Mouse (Mus musculus) layer of hippocampus, adult 18-20 months (tissue): Measurements from ENCODE around the gene L3mbtl3. TPM values are rescaled to one million over a fixed set of nuclear protein-coding genes. Genes with fewer than 3 reads are reported as not detected.

ENCODE experiments used
- DNase-seq, 2 experiments: peaks; one replicate each; pipeline ENCODE4 v3.0.0; 2022; ENCODE audit warnings: low spot score in 2 of 2
- long read RNA-seq: library from polyadenylated mRNA; stranded (forward); transcript quantifications from one replicate; pipeline ENCODE4 v2.0.0, GENCODE M21; 2021
- total RNA-seq, 2 experiments: library from RNA; stranded (reverse); gene quantifications; 2 replicates each; pipeline ENCODE4 v1.2.3; 2021

L3mbtl3 gene
- 10 to 100 TPM; 15.7 to 19.0 TPM for total RNA-seq
- long read RNA-seq, full-length matches to known transcripts, result 1 of 16 reads
- long read RNA-seq, partial matches to known transcripts, result 1 of 16 reads
- long read RNA-seq, other reads (novel, unspliced or antisense), result 14 of 16 reads

- DNase-seq, result peak; percentile 78 to 86
Observed at GRCm38 (mm10) chr10:26375790-26376545, at the start of gene L3mbtl3. Gene L3mbtl3 (minus strand): TSS chr10:26375971.

GRCm38 (mm10) chr10:26421168-26421567, 45.4 kb upstream of the L3mbtl3 start:
- no peak for DNase-seq

GRCm38 (mm10) chr10:26388656-26389055, 12.9 kb upstream of the L3mbtl3 start:
- DNase-seq, result no peak

- no peak for DNase-seq
Observed at GRCm38 (mm10) chr10:26377332-26377602, 1.5 kb upstream of the L3mbtl3 start.

GRCm38 (mm10) chr10:26376546-26377331, 968 bp upstream of the L3mbtl3 start:
- no peak for DNase-seq

GRCm38 (mm10) chr10:26375351-26375751, 420 bp downstream of the L3mbtl3 start:
- DNase-seq, result peak in 1 of 2 experiments; percentile 4

GRCm38 (mm10) chr10:26374436-26375311, 1.1 kb downstream of the L3mbtl3 start:
- DNase-seq, result peak; percentile 23 to 68

GRCm38 (mm10) chr10:26373951-26374435, 1.8 kb downstream of the L3mbtl3 start:
- peak; percentile 22 to 51 for DNase-seq

GRCm38 (mm10) chr10:26372940-26373931, 2.5 kb downstream of the L3mbtl3 start:
- DNase-seq, result peak; percentile 78 to 91

- DNase-seq, result no peak
Observed at GRCm38 (mm10) chr10:26371416-26371815, 4.4 kb downstream of the L3mbtl3 start.

- DNase-seq, result no peak
Observed at GRCm38 (mm10) chr10:26364942-26365341, 10.8 kb downstream of the L3mbtl3 start.

GRCm38 (mm10) chr10:26364326-26364856, 11.4 kb downstream of the L3mbtl3 start:
- no peak for DNase-seq

- no peak for DNase-seq
Observed at GRCm38 (mm10) chr10:26363605-26364004, 12.2 kb downstream of the L3mbtl3 start.

GRCm38 (mm10) chr10:26358798-26359197, 17.0 kb downstream of the L3mbtl3 start:
- DNase-seq, result no peak

GRCm38 (mm10) chr10:26358231-26358630, 17.5 kb downstream of the L3mbtl3 start:
- DNase-seq, result no peak

- no peak for DNase-seq
Observed at GRCm38 (mm10) chr10:26353781-26354180, 22.0 kb downstream of the L3mbtl3 start.

- no peak for DNase-seq
Observed at GRCm38 (mm10) chr10:26351129-26351738, 24.5 kb downstream of the L3mbtl3 start.

- DNase-seq, result no peak
Observed at GRCm38 (mm10) chr10:26350153-26350552, 25.6 kb downstream of the L3mbtl3 start.

GRCm38 (mm10) chr10:26347614-26348013, 28.2 kb downstream of the L3mbtl3 start:
- no peak for DNase-seq
